Mouse (Mus musculus) c-Kit-positive CD71-negative TER-119-negative erythroid progenitor cells, embryonic 14.5 days (primary cell): ENCODE measurements at regions not wholly inside any gene's neighbourhood (a gene's known extent, or its start where the extent isn't known, plus 50 kb on each side); places are given as distances from the start of the nearest gene placed in this dataset.

Source experiments
- DNase-seq: peaks from one replicate; pipeline ENCODE4 v3.0.0-alpha.2; 2013; ENCODE audit warnings: low read depth

DNA sequence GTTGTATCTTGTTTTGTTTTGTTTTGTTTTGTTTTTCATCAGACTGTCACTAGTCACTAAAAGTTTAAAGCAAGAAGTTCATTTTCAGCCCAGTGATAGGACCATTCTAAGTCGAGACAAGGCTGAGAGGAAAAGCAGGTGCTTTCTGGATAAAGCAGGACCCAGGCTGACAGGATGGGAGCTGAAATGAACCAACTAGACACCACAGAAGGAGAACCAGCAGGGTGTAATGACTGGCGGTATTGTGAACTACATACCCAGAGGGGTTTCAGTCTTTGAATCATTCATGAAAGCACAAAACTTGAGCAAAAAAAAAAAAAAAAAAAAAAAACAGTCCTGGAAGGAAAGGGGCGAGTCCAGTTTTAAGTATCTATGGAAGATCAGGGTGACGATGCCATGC, 75.9 kb upstream of the Tenm4 start:
- no peak for DNase-seq

DNA sequence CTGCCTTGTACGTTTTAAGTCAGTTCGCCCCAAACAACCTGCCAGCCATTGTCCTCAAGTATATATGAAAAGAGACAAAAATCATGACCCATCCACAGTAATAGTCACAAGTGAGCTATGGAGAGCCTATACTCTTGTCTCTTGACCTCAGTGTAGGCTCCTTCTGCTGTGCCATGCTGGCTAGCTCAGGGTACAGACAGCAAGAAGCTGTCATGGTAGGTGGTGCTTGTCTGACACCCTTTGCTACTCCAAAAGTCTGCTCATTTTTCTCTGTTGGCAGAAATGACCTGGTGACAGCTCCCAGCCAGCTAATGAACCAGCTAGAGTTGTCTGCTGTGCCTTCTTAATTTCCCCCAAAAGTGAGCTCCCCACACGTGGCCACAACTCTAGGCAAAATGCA, 75.3 kb upstream of the Tenm4 start:
- no peak for DNase-seq

DNA sequence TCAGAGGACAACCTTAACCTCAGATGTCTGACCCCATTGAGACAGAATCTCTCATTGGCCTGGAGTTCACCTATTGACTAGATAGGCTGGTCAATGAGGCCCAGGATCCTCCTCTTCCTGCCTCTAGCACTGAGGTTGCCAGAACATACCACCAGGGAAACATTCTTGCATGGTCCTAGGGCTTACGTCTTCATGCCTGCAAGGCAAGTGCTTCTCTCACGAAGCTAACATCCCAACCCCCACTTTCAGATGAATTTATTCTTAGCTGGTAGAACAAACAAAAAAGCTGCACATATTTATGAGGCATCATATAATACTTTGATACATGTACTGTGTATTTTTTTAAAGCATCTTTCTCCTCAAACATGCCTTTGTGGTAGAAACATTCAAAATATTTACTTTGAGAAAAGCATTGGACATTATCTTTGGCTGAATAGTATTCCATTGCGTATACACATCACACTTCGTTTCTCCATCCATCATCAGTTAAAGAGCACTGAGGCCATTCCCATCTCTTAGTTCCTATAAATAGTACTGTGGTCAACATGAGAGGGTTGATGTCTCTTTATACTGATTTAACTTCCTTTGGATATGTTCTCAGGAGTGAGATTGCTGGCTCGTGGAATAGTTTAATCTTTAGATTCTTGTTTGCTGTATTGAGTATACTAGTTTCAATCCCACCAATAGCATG, 72.2 kb upstream of the Tenm4 start:
- no peak for DNase-seq

DNA sequence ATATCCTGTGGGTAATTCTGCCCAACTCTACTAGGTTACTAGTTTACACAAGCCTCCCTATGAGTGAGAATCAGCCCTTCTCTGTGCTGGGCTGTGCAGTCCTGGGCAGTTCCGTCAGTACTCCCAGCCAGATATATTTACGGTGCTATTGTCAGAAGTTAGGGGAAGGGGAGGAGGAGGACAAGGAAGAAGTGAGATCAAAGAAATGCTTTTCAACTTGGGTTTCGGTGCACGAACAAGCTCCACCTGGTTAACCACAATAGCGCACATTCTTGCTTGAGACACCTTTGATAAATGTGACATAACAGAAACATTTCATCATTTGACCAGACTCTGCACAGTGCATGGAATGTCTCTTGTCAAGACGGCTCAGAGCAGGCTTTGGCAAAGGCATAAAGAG, 68.3 kb upstream of the Tenm4 start:
- DNase-seq: no peak

DNA sequence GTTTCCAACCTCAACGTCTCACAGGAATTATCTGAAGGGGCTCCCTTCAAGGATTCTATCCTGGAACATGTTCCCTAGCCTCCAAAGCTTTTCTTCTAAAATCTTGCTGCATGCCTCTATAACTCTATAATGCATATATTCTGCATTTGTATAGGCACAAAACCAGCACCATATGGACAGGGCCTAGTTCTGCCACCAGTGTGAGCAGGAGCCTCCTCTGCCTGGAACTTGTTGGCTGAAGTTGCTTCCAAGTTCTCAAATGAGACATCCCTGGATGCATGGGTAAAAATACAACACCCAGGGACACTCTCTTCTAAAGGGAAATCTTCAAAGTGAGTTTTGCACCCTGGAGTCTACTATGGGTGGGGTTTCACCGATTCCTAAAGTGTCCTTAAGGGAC, 62.3 kb upstream of the Tenm4 start:
- no peak for DNase-seq

DNA sequence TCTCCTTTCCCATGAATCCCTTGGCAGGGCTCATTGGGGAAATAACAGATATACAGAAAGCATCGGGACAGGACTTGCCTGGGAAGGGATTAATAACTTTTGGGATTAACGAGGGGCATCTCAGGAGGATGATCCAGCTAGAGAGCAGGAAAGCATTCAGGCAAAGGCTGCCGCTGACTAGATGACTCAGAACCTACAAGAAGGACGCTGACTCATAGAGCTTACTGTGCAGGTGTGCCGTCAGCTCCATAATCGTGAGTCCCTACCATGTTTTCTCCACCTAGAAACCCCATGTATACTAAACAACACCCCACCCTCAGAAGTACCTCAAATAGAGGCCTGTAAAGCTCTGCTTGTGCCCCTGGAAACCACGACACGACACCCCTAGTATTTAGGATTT, 50.9 kb upstream of the Tenm4 start:
- no peak for DNase-seq
